Mouse (Mus musculus): Measurements from ENCODE around the gene Clec2g.
"Not testable (repeated sequence)": the region's sequence is repeated elsewhere in the genome, so short reads cannot be mapped to it uniquely, and the experiment has no call there.

Gene Clec2g

DNA sequence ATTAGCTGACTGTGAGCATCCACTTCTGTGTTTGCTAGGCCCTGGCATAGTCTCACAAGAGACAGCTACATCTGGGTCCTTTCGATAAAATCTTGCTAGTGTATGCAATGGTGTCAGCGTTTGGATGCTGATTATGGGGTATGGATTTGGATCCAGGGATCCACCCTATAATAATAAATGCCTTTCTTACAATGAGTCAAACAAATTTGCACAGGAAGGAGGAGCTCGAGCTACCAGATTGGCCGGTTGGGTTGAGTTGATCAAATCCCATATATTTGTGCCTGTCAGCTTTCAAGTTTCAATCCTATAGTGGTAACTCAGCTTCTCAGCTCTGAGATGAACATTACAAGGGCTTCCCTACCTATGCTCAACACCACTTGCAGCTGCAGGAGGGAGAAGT is at the start of gene Clec2g:
TSS of gene Clec2g (plus strand) at position 301 of the 400 bp plus-strand sequence.
- not testable (repeated sequence) for DNase-seq (ENCODE audit: low read depth)

- peak; percentile 93 for DNase-seq (ENCODE audit: low read depth)
Measured at GRCm38 (mm10) chr6:128887091-128887790, 46.9 kb upstream of the Clec2g start, which contains the start of gene Clec2i. TSS of gene Clec2i (plus strand) at chr6:128887588.

- peak; percentile 86 for DNase-seq (ENCODE audit: low read depth)
Measured at GRCm38 (mm10) chr6:128888834-128889233, 45.3 kb upstream of the Clec2g start.

DNA sequence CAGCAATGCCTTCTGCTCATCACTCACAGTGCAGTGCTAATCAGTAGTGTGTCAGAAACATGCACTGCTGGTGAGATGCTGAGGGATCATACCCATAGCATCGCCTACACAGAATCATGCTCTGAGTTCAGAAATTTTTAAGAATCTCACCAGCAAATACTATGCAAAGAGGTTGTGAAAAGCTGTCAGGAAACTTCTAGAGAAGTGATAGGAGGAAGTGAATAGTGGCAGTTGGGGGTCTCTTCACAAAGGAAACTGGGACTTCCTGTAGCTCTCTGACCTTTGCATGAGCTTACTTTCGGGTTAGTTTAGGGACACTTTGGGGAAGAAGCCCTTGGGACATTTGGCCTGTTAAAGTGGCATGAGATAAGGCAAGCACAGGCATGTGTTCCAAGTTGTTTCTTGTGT is 43.2 kb upstream of the Clec2g start, which contains the start of gene BC035044:
TSS of gene BC035044 (minus strand) at position 179 of the 408 bp plus-strand sequence.
- peak; percentile 30 for DNase-seq (ENCODE audit: low read depth)

DNA sequence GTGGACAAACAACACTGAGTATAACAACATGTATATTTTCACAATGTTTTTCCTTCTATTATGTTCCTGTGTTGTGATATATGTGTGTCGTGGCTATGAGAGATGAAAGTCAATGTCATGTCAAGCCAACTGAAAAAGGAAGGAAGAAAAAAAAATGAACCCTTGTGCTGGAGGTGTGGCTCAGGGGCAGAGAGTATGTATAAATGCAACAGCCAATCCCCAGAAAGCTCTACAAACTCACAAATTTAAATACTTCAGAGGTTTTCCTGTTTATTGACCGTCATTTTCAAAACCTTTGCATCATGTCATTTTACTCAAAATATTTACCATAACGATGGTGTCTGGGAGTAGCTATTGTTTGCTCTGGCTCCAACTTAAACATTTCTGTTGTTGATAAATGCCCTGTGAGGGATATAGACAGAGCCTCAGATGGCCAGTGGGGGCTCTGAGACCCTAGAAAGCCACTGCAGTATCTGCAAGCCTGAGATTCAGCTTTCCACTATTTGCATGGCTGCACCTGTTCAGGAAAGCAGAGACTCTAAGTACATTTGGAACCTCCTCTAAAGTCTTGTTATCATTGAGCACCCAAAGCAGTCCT is 38.7 kb upstream of the Clec2g start:
- DNase-seq (ENCODE audit: low read depth) = no peak

GRCm38 (mm10) chr6:128900044-128900443 is 34.1 kb upstream of the Clec2g start:
- DNase-seq (ENCODE audit: low read depth) = no peak

DNA sequence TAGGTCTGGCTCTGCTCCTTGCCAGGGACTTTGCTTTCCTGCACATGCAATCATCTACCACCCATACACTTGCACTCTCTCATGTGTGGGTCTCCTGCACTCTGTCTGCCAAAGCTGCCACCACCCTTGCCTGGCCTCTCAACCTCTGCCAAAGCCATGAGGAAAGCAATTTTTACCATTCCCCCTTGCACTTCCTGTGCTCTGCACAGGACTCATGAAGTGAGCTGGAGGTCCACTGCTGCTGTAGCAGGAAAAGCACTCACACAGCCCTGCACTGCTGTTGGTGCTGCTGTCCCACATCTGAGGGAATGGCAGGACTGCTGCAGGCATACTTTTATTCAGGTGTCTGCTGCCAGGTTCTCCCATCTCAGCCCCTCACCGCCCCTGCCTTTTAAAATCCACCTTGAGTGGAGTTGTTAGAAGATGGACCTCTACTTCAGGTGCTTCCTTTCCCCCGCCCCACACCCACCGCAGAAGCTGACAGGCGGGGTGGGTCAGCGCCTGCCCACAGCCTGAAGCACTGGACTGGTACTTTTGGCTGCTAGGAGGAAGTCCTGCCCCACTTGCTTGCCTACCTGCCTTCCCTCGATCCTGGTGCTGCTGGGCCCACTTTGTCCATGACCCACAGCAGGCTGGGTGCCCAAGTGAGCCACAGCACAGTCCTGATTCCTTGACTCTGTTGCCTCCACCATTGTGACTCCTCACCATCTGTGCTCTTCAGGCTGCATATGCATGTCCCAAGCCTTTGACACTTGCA is 33.2 kb upstream of the Clec2g start:
- DNase-seq (ENCODE audit: low read depth) = not testable (repeated sequence)

DNA sequence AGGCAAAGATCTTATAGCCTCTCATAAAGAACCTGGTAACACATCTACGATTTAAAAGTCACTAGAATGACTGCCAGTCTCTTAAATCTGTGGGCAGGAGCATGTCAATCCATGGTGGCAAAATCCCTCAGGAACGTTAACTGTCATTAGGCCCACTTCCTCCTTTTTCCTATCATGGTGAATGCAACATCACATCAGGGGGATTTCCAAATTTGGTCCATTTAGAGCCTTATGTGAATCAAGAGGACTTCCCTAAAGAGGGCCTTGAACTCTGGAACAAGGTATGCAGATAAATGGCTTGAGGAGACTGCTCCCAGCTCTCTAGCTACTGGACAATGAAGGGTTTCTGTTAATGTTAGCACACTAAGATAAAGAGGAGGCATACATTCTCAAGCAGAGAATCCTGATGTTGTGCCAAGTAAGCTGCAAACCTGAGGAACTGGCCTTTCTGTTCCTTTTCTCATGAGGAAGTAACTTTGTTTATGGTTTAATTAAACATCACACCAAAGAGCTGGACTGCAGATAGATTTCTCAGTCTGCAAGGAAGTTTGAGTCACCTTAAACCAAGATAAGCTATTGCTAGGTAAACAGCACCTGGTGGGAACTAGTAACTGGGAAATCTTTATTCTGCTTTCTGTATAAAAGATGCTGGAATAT is 20.5 kb upstream of the Clec2g start:
- no peak for DNase-seq (ENCODE audit: low read depth)

- DNase-seq (ENCODE audit: low read depth) = no peak
Measured at GRCm38 (mm10) chr6:128917322-128917721, 16.9 kb upstream of the Clec2g start.

DNA sequence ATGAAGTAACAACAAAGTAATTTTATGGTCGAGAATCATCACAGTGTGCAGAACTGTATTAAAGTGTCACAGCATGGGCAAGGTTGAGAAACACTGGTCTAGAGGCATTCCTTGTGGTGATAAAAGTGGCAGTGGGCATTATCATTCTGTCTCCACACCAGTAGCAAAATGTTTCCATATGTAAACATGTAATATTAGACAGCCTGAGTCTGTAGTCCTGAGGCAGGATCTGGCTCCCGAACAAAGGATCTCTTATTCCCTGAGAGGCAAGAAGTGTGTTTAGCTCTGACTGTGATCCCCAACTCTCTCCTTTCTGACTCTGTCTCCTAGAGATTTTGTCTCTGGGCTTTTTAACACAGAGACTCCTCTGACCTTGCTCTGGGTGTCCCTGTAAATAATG is 1.1 kb upstream of the Clec2g start:
- DNase-seq (ENCODE audit: low read depth) = no peak

DNA sequence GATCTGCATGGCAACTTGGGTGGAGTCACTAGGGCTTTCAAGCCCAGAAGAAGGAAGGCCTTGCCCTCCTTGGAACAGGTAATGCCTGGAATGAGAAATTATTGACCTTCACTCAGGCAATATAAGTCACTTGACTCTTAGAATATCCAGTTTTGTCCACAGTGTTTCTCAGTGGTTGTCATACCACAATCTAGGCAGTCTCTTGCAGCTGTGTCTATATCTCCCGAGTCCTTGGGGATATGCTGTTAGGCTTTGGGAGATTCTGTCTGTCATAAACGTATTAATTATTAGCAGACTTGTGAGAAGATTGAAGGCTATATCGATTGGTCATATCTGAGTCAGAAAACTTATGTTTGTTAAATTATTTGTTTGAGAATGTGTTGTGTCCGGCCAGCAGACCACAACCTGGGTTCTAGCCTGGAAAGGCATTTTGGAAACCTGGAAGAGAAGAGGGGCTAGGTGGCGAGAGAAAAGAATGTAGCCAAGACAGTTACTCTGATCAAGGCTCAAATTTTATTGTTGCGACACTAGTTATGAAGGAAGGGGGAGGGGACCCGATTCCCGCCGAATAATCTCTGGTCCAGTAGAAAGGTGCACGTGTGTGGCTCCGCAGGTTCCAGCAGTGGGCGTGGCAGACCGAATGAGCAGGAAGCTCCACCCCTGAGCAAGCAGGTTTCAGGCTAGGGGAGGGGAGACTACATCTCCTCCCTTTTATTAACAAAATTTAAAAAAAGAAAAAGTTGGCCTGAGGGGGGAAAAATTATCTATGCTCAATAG is 1.9 kb downstream of the Clec2g start:
- not testable (repeated sequence) for DNase-seq (ENCODE audit: low read depth)

GRCm38 (mm10) chr6:128941646-128942421 is 7.7 kb downstream of the Clec2g start:
- DNase-seq (ENCODE audit: low read depth) = no peak

GRCm38 (mm10) chr6:128945564-128945963 is 11.4 kb downstream of the Clec2g start:
- no peak for DNase-seq (ENCODE audit: low read depth)

DNA sequence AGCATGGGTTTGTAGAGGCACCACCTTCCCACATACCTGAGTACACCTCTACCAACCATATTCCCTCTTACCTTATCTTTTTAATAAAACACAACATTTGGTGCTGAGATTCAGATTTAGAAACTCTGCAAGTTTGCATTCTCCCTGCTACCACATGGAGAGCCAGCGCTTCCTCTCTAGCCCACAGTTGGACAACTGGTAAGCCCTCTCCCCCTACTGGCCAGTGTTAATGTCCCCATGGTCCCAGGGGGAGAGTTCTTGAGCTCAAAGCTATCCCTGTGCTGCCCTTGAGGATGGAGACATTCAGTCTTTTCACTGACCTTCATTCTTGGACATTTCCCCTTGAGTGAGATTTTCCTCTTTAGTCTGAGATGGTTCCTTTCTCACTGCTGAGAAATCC is 26.9 kb downstream of the Clec2g start:
- DNase-seq (ENCODE audit: low read depth) = no peak

GRCm38 (mm10) chr6:128962108-128962507 is 27.9 kb downstream of the Clec2g start:
- DNase-seq (ENCODE audit: low read depth) = not testable (repeated sequence)

DNA sequence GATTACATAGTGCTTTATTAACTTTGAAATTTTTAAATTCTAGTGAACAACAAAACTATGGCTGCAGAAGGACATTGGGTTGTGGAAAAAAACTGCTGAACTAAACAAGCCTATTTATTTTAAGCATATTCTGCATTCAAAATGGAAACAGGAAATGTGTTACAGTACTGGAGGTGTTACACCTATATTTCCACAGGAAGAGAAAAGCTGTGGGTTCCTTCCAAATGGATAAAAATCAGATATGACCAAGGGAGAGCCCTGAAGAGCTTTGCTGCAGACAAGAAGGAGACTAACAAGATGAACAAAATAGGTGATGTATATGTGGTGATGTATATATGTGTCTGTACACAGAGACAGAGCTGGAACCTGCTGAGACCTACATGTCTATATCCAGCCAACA is 30.3 kb downstream of the Clec2g start:
- DNase-seq (ENCODE audit: low read depth) = no peak

- no peak for DNase-seq (ENCODE audit: low read depth)
Measured at GRCm38 (mm10) chr6:128968463-128968862, 34.3 kb downstream of the Clec2g start.

GRCm38 (mm10) chr6:128969741-128970140 is 35.6 kb downstream of the Clec2g start:
- DNase-seq (ENCODE audit: low read depth) = no peak

DNA sequence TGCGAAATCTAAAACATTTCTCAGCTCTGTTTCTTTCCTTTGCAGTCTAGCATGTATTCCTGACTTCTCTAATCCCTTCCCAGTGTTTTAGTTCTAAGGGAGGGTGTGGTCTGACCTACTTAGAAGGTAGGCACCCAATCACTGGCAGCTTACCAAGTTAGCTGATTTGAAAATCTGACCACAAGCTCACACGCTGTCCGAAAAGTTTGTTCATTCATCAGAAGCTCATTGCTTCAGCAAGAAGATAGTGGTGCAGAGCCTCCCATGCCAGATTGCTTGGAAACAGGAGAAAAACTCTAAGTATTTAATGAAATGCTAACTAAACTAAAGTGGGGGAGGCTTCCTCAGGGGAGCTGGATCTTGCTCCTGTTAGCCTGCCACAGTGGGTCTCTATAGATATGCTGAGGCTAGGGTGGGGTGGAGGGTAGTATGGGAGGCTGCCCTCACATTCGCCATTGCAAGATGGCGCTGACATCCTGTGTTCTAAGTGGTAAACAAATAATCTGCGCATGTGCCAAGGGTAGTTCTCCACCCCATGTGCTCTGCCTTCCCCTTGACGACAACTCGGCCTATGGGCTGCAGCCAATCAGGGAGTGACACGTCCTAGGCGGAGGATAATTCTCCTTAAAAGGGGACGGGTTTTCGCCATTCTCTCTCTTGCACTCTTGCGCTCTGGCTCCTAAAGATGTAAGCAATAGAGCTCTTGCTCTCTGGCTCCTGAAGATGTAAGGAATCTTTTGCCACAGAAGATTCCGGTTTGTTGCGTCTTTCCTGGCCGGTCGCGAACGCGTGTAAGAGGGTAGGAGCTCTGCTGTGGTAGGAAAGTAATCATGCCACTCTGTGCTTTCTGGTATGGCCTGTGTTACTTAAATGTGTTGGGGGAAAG is 36.6 kb downstream of the Clec2g start:
- DNase-seq (ENCODE audit: low read depth) = not testable (repeated sequence)
